Mouse (Mus musculus): ENCODE results near the gene Tnc. TPM values are rescaled to one million over a fixed set of nuclear protein-coding genes. Genes with fewer than 3 reads are reported as not detected.
A peak's percentile ranks its signal among the peaks of the same experiment; 100 is the strongest.

Gene Tnc
- 1 to 10 TPM; 1.9 to 3.2 (median 2.1) TPM for total RNA-seq (2022)

DNA sequence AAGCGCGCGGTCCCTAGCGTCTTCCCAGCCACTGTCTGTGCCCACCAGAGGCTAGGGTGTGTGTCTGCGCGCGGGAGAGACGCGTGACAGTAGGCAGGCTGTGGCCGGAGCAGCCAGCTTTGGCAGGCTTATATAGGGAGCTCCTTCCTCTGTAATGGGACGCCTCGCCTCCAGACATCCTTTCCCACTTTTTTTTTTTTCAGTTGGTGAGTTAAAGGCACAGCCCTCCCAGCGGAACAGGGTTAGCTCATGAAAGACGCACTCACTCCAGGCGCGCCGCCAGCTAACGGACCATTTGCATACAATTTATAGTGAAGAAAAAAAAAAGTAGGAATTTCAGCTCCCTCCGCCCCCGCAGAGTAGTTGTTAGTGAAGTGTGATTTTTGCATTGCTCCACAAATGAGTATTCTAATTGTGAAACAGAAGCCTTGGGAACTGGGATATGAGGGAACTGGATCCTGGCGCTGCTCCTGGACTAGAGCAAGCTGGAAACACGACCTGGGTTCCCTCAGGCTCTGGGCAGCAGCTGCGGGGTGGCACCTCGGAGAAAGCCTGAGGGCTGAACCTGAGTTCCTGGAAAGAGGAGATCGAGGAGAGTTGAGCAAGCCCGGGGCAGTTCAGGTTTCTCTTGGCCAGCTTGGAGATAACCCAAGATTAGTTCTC, at the start of gene Tnc:
TSS of gene Tnc (minus strand) at position 185 of the 663 bp plus-strand sequence.
- DNase-seq (ENCODE audit: low spot score in 2 of 2): peak; percentile 46 to 87

- peak in 1 of 2 experiments; percentile 13 for DNase-seq (ENCODE audit: low spot score in 2 of 2)
These were observed 47.4 kb upstream of the Tnc start for GRCm38 (mm10) chr4:64094221-64094620.

- DNase-seq (ENCODE audit: low spot score in 2 of 2): no peak
These were observed 46.0 kb upstream of the Tnc start for GRCm38 (mm10) chr4:64092857-64093256.

DNA sequence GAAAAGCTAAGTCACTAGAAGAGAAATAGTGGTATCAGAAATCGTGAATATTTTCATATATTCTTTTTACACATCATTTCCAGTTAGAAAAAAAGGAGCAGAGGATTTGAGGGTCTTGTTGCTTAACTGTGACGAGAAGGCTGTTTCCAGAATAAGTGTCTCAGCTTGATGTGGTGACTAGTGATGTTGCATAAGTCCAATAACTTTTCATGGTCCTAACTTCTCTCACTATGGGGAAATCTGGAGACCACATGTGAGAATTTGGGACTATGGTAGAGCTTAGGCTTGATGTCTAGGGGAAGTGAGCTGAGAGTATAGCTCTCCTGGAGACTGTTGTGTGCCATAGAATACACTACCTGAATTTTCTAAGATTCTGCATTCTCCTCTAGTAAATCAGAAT, 42.6 kb upstream of the Tnc start:
- no peak for DNase-seq (ENCODE audit: low spot score in 2 of 2)

- no peak for DNase-seq (ENCODE audit: low spot score in 2 of 2)
These were observed 40.9 kb upstream of the Tnc start for GRCm38 (mm10) chr4:64087675-64088074.

DNA sequence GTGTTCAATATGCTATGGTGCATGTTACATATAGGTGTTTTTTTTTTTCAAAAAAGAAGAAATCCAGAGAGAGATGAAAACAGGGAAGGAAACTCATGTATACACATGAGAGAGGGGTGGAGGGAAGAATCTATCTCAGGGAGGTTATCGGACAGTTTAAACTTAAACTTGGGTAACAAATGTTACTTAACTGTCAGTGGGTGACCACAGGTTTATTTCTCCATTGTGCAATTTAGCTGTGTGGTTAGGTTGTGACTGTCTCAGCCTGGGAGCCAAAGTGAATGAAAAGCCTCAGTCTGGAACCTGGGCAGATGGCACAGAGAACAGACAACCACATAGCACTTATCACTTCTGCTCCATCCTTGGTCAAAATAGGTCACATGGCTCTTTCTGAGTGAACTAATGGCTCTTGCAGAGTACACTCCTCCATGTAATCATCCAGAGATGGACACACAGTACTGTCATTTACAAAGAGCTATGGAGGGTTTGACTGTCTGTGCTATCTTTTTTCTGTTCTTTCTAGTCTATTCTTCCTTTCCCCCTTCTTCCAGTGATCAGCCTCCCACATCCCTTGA, 39.3 kb upstream of the Tnc start:
- DNase-seq (ENCODE audit: low spot score in 2 of 2): no peak

GRCm38 (mm10) chr4:64083858-64084257, 37.0 kb upstream of the Tnc start:
- no peak for DNase-seq (ENCODE audit: low spot score in 2 of 2)

DNA sequence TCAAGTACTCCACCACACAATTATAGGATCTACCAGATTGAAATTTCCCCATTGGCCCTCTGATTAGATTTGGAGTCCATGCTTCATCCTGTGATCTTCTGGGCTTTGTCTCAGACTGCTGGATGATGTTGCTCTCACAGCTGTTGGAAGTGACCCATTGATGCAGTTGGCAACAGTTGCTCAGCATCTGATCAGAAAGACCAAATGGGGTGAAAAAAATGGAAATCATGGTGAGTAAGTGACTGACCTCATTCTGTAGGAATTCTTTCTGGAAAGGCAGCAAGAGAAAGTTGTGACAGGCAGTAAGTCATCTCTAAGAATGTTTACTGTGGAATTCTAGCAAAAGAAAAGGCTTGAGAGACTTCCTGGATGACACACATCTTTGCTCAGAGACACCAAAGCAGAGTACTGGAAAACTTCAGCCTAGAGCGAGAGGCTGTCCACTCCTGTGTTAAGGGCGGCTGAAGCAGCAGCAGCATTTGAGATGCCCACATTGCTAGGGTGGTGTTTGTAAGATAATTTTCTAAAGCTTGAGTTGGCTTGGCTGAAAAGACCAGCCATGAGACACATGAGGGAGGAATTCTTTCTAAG, 31.3 kb upstream of the Tnc start:
- DNase-seq (ENCODE audit: low spot score in 2 of 2): no peak

DNA sequence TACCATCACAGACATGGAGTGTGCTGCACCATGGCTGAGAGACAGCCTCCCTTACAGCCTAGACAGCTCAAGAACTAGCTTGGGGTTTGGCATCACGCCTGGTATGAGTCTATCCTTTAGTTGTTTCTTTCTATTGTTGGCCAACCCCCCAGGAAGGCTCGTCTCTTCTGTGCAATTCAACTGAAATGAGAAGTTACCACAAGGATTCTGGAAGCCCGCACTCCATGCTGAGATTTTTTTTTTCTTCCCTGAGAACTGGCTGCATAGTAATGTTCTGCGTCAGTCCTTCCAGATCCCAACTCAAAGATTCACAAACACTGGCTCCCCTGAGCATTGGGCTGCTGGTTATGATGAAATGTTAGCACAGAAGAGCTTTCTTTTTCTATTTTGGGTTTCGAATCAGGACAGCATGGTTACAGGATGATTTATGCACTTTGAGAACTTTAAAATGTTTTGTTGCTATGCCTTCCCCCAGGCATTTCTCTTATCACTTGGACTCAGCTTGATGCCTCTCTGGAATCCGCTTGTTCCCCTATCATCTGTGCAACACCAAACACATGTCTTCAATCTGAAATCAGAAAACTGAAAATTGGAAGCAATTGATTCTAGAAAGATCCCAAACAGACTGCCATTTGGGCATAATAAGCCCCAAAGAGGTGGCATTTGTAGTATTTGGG, 29.7 kb upstream of the Tnc start:
- no peak for DNase-seq (ENCODE audit: low spot score in 2 of 2)

DNA sequence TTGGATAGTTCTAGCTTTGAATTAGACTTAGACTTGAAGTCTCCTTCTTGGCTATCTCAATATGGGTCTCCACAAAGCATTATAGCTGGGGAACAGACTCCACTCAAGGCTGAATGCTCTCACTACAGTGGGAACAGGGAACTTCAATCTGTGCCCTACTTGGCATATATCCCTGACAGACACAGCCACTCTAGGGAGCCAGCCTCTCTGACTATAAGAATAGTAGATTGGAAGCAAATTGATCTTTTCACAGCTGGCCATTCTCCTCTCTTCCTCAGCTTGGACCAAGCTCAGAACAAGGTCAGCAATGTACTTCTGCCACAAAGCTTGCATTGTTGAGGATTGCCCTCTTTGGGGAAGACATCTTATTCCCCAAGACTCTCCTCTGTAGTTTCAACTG, 27.9 kb upstream of the Tnc start:
- DNase-seq (ENCODE audit: low spot score in 2 of 2): no peak

DNA sequence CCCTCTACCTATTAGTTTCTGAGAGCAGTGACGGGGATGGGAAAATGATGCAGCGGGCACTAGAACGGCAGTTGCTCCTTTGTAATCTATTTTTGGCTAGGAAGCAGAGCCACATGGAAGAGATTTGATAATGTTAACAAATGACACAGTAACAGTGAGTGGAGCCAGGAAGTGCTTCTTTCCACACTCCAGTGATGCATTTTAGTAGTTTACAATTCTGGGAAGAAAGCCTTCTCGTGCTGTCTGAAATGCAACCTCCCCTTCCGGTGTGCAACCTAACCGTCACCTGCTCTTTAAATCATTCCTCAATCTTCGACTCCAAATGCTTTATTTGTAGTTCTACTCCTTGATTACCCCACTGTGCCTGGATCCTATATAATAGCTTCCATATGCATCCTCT, 20.6 kb upstream of the Tnc start:
- no peak for DNase-seq (ENCODE audit: low spot score in 2 of 2)

GRCm38 (mm10) chr4:64065266-64065665, 18.5 kb upstream of the Tnc start:
- DNase-seq (ENCODE audit: low spot score in 2 of 2): no peak

GRCm38 (mm10) chr4:64058856-64059231, 12.0 kb upstream of the Tnc start:
- DNase-seq (ENCODE audit: low spot score in 2 of 2): no peak

DNA sequence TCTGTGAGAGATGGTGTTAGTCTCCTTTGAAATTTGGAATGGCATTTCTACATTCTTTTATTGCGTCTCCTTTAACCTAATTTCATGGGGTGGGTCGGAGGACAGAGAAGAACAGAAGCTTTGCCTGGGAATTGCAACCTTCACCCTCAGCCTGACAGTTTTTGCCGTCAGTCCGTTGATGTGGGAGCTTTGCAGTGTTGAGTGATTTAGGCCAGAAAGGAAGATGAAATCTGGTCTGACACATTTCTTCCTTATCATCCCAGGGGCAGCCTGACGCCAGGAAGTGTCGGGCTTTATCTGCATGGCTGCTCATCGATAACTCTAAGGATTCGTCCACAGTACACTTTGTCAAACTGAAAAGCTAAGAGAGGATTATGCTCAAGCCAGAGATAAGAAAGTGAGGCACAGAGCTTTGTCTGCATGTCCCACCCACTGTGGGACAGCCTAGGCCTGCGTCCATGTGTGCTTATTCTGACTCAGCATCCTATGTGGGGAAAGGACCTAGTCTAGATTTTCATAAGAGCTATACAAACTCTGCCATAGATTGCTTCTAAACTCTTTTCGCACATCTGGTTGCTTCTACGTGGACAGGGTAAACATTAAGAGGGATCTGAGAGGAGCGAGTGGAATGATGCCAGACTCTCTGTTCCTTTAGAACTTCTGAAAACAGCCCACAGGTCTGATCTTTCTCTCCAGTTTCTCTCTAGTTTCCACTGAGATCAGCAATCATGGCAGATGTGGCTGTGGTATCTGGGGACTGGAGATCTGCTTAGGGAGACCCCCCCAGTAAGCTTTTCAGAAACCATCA, 11.4 kb upstream of the Tnc start:
- DNase-seq (ENCODE audit: low spot score in 2 of 2): no peak

DNA sequence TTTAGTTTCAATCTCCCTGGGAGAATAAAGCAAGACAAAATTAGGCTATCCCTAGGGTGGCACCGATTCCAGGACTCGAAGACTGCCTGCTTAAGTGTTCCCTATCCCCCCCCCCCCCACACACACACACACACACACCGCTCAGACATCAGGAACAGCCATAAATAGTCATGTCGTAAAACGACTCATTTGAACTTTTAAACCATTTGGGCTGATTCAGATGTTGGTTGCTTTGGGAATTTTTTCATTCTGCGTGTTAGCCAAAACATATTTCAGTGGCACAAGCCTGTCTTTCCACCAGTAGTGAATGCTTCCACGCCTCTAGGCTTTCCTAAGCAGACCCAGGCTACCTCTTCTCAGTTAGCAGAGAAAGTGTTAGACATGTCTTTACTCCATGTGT, 1.4 kb upstream of the Tnc start:
- no peak for DNase-seq (ENCODE audit: low spot score in 2 of 2)

DNA sequence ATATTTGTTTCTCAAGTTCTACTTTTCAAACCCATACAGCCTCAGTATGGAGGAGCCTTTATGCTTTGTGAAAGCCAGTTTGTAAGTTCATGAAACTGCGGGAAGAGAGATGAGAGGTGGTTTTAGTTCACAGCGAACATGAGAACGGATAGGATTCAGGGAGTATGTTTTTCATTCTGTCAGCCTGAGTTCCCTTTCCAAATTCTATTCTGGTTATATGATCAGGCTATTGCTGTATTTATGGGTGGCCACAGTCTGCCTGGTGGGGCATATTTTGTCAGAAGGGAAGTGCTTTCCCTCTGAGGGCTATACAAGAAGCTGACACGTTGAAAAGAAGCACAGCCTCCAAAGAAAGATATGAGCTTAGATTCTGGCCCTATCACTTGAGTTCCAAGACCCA, 2.9 kb downstream of the Tnc start:
- no peak for DNase-seq (ENCODE audit: low spot score in 2 of 2)

DNA sequence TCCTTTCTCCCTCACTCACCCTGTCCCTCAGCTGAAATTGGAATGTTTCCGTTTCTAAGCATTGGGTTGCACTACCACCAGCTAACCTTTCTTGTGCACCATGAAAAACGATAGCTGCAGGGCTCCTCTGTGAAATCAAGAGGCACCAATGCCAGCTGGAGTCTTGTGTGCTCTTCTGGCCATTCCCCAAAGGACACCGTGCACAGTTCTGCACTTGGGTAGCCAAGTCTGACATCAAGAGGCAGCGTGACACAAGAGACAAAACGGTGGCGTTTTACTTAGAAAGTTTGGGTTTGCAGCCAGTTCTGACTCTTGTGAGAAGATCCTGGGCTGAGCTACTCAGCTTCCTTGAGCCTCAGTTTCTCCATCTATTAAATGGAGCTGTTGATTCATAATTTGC, 3.4 kb downstream of the Tnc start:
- DNase-seq (ENCODE audit: low spot score in 2 of 2): no peak

DNA sequence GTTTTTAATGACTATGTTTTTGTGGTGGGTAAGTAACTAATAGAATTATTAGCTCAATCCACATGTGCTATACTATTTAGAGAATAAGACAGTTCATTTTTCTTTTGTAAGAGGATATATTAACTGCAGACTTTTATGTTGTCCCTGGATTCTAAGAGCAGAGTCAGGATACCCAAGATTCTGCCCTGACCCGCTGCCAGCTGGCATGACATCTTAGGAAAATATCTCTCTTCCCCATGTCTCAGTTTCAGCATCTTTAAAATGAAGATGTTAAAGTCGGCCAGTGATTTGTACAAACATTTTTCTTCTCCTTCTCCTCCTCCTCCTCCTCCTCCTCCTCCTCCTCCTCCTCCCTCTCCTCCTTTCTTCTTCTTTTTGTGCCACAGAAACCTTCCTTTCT, 7.7 kb downstream of the Tnc start:
- no peak for DNase-seq (ENCODE audit: low spot score in 2 of 2)

DNA sequence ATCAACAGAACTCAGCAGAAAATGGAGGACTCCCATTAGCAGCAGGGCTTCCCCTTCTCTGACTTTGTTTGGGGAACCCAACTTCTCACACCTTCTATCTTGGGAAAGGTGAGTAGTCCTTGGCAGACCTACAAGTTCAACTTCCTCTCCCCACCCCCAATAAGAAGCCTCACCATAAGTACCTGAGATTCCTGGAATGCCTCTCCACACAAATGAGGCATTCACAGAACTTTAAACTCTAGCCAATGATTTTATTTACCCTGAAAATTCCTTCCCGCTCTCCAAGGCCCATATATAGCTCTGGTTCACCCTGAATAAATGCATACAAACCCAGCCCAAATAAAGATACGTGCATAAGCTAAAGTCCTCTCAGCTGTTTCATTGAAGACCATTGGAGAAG, 9.3 kb downstream of the Tnc start:
- no peak for DNase-seq (ENCODE audit: low spot score in 2 of 2)

DNA sequence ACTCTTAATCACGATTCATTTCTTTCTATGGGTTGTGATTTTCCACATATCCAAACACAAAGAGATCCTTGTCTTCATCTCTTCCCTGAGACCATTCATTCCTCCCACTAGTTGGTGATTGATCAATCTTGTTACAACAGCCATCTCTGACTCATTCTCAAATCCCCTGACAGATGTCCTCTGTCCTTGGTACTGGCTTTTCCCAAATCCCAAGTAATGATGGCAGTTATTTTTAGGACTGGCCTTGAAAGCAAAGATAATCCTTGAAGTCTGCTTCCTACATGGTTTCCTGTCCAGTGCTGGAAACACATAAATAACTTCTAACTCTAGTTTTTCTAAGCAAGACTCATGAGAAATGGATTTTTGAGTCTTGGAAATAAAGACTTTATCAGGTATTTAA, 12.1 kb downstream of the Tnc start:
- no peak for DNase-seq (ENCODE audit: low spot score in 2 of 2)

DNA sequence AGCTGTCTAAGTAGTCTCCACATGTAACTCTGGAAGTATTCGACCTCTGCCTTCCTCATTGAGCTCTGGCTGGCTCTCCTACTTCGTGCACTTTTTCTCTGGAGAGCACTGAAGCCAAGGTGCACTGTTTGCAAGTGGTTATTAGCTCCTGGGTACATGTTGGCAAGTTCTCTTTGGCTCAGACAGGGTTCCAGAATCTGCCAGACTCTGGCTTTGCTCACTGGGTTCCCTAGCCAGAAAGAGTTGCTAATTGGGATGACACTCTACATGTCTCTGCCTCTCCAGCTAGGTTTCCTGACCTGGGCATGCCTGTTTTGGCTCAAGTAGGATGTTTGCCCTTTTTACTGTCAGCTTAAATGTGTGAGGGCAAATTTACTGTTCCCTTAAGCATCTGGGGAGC, 13.6 kb downstream of the Tnc start:
- no peak for DNase-seq (ENCODE audit: low spot score in 2 of 2)

DNA sequence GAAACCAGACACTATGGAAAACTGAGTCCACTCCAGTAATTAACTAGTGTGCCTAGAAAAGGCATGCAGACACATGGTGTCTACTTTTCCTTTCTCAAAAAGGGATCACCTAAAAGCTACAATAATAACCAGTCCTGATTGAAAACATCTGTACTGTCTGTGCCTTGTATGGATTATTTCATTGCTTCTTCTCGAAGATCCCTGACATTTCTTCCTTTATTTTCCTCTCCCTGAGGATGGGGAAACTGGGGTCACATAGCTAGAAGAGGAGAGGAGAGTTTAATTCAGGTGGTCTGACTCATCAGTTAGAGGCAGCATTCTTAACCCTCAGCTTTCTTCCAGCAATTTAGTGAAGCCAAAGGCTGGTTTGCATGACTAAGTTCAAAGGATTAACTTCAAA, 17.3 kb downstream of the Tnc start:
- DNase-seq (ENCODE audit: low spot score in 2 of 2): no peak

Data from left cerebral cortex, adult 8-10 months (tissue).